Mouse (Mus musculus) G1E (cell line): Measurements from ENCODE around the gene Rps24.

ENCODE experiments used
- CTCF ChIP-seq: IDR thresholded peaks from 2 replicates; pipeline ENCODE4 v1.5.1; 2012; ENCODE audit warnings: low read depth, low read length, inconsistent platforms, mixed read lengths
- GATA1 ChIP-seq: IDR thresholded peaks from 2 replicates; pipeline ENCODE4 v1.6.1; 2012; ENCODE audit warnings: borderline replicate concordance, low read length, inconsistent platforms, mixed read lengths
- POLR2AphosphoS5 ChIP-seq: IDR thresholded peaks from 2 replicates; pipeline ENCODE4 v1.6.1; 2012; ENCODE audit warnings: low read depth, low read length, inconsistent platforms; ENCODE audit not compliant: insufficient replicate concordance
- TAL1 ChIP-seq: conservative IDR thresholded peaks from 2 replicates; pipeline ENCODE4 v1.6.1; 2012; ENCODE audit warnings: low read depth, low read length, inconsistent platforms, mixed read lengths

DNA sequence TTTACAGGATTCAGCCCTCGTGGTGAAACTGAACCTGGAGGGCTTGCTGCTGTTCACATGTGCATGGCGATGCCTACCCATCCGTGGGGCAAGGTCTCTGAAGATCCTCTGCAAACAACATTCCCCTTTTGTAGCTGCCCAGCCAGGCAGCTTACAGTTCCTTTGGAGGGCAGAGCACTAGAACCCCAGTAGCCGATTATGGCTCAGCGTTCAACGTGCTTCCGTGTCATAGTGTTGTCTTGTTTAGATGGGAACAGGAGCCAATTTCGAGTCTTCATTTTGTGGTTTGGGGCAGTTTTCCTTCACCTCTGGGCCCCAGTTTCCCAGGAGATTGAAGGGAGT lies 13.9 kb downstream of the Rps24 start:
- no peak for TF ChIP-seq CTCF
- TF ChIP-seq TAL1: no peak
- TF ChIP-seq GATA1: no peak
- TF ChIP-seq POLR2AphosphoS5: 0 out of 2 replicates have a peak, but pooled peaks have one; percentile 9
